In the genomic region with DNA sequence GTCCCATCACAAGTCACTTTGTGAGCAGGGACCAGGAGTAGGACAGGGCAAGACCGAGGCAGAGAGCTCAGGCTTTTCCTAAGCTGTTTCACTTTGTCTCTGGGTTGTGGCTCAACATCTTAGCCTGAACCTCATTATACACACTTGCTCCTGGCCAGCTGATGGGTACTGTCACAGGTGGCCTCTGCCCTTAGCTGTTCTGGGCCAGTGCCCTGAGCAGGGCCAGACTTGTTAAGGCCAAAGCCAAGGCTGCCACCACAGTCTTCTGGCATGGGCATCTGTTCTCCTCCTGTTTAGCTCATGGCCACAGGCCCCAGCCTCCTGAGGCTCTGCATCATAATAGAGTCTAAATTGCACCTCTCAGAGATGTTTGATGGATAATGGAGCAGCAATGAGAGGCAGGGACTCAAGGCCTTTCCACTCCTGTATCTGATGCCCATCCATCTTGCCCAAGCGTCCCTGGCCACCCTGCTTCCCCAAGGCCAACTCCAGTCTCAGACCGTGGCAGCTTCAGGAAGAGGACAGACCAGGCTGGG, we compare ENCODE assay signal across 25 mouse cellular contexts. TPM values are rescaled to one million over a fixed set of nuclear protein-coding genes. Genes with fewer than 3 reads are reported as not detected.
A peak's percentile ranks its signal among the peaks of the same experiment; 100 is the strongest.
DNase-seq lines count a peak whose midpoint lies in the region; ATAC-seq lines count a peak whose summit lies in the region.
"Had no signal": no experiment of that assay in that cellular context is flagged by ENCODE, and none has a peak within 500 bp of the region (broad histone marks: within the 10 kb centered on the region; RNA-seq: fewer than 3 reads in every experiment).

No protein-coding gene starts in this region.

- no peak overlapping the region for H3K4me2 ChIP-seq in midbrain, embryonic 15.5 days
- H3K4me2 ChIP-seq: embryonic facial prominence, embryonic 15.5 days; heart, embryonic 11.5 days; heart, embryonic 15.5 days had no signal

- H3K9ac ChIP-seq in midbrain, embryonic 15.5 days = no peak overlapping the region
- H3K9ac ChIP-seq: embryonic facial prominence, embryonic 15.5 days; heart, embryonic 15.5 days had no signal

- H3K4me3 ChIP-seq in midbrain, embryonic 10.5 days = no peak overlapping the region
- H3K4me3 ChIP-seq in midbrain, embryonic 15.5 days = no peak overlapping the region
- H3K4me3 ChIP-seq: embryonic facial prominence, embryonic 15.5 days; erythroblast, embryonic 14.5 days; heart, adult 2 months; heart, embryonic 15.5 days had no signal

- peak overlapping the region; percentile 47; the same call in 1 of the 2 replicates for H3K27ac ChIP-seq in midbrain, embryonic 10.5 days (replicated peaks)
- no peak overlapping the region for H3K27ac ChIP-seq in midbrain, embryonic 15.5 days
- H3K27ac ChIP-seq: embryonic facial prominence, embryonic 15.5 days; heart, adult 2 months; heart, embryonic 15.5 days; hindbrain, postnatal 0 days had no signal

- peak; percentile 47 to 77 for DNase-seq in adrenal gland, adult (ENCODE audit: inconsistent age in 2 of 2, low spot score in 1 of 2)
- no peak for DNase-seq in adrenal gland, postnatal 25 days
- DNase-seq in gastrocnemius, adult 18-20 months (ENCODE audit: low spot score) = peak; percentile 25
- DNase-seq in gastrocnemius, postnatal 25 days = no peak
- no peak for DNase-seq in midbrain, embryonic 10.5 days (ENCODE audit: low spot score)
- no peak for DNase-seq in lung, adult 18-20 months
- DNase-seq: B cell, adult 2 months; cerebellum, adult 11 months; cerebellum, adult 8-10 months; cerebellum, postnatal 14 days; embryo, embryonic 11 days; heart, adult 2 months; heart, postnatal 14 days; kidney, adult 11 months had no signal

- 83% methylated on average over 3 of the region's 3 CpGs for WGBS in midbrain, embryonic 10.5 days
- WGBS in midbrain, embryonic 15.5 days = 80% methylated on average over 3 of the region's 3 CpGs

- peaks cover 85% of the 10 kb centered on the region for H3K27me3 ChIP-seq in midbrain, embryonic 10.5 days (ENCODE audit: low read depth, poor library complexity, severe bottlenecking)
- peaks cover 22% of the 10 kb centered on the region; the same call in 1 of the 2 replicates for H3K27me3 ChIP-seq in midbrain, embryonic 15.5 days (replicated peaks)

- H3K9me3 ChIP-seq in midbrain, embryonic 10.5 days (replicated peaks) = no peaks in the 10 kb centered on the region
- H3K9me3 ChIP-seq in midbrain, embryonic 15.5 days = no peaks in the 10 kb centered on the region
- H3K9me3 ChIP-seq: embryonic facial prominence, embryonic 15.5 days; G1E; heart, embryonic 15.5 days had no signal

- no peak for ATAC-seq in midbrain, embryonic 15.5 days (replicated peaks)
- ATAC-seq: CD4-positive, CD25-positive, alpha-beta regulatory T cell, adult 4 months; forebrain, embryonic 16.5 days; hindbrain, postnatal 0 days had no signal

- H3K4me1 ChIP-seq in midbrain, embryonic 10.5 days = peaks cover 73% of the 10 kb centered on the region
- H3K4me1 ChIP-seq in midbrain, embryonic 15.5 days = peaks cover 36% of the 10 kb centered on the region

- peaks cover 19% of the 10 kb centered on the region for H3K36me3 ChIP-seq in midbrain, embryonic 10.5 days
- H3K36me3 ChIP-seq in midbrain, embryonic 15.5 days (replicated peaks) = no peaks in the 10 kb centered on the region
- H3K36me3 ChIP-seq: G1E; heart, embryonic 15.5 days had no signal

RNA-seq across cellular contexts. Expression of a gene that starts 5.8 kb away (rescaled TPM):
- total RNA-seq in adrenal gland, postnatal 25 days (2021) = 1.6 and 2.0 TPM in 2 replicates
- total RNA-seq in gastrocnemius, adult 18-20 months (2021) = 1 to 10 TPM; 1.1 to 1.9 TPM
- under 1 TPM; 0.31 to 0.35 TPM for total RNA-seq in gastrocnemius, postnatal 25 days (2021)
- polyA plus RNA-seq in midbrain, embryonic 10.5 days (2016; fragmentation: Nextera tagmentation; extraction: Ambion mirVana) = 6.0 and 7.5 TPM in 2 replicates
- polyA plus RNA-seq in midbrain, embryonic 15.5 days (2015; fragmentation: Nextera tagmentation; extraction: Ambion mirVana) = 12.2 and 12.5 TPM in 2 replicates
- total RNA-seq: common myeloid progenitor, adult 5-6 weeks; hematopoietic stem cell, adult 5-6 weeks had no signal
- polyA plus RNA-seq: erythroblast, embryonic 14.5 days; G1E had no signal

RNA-seq across cellular contexts. Expression of a gene that starts 43.1 kb away (rescaled TPM):
- total RNA-seq in adrenal gland, postnatal 25 days (2021) = 42.7 and 52.1 TPM in 2 replicates
- total RNA-seq in gastrocnemius, adult 18-20 months (2021) = 100 to 1,000 TPM; 276 to 311 TPM
- total RNA-seq in gastrocnemius, postnatal 25 days (2021) = 100 to 1,000 TPM; 227 to 252 TPM
- polyA plus RNA-seq in midbrain, embryonic 10.5 days (2016; fragmentation: Nextera tagmentation; extraction: Ambion mirVana) = 2.2 and 2.9 TPM in 2 replicates
- polyA plus RNA-seq in midbrain, embryonic 15.5 days (2015; fragmentation: Nextera tagmentation; extraction: Ambion mirVana) = 5.6 and 6.0 TPM in 2 replicates
- total RNA-seq: G1E had no signal

RNA-seq across cellular contexts. Expression of a gene that starts 59.9 kb away (rescaled TPM):
- total RNA-seq in adrenal gland, postnatal 25 days (2021) = 158 and 239 TPM in 2 replicates
- 10 to 100 TPM; 89.7 to 98.5 TPM for total RNA-seq in gastrocnemius, adult 18-20 months (2021)
- total RNA-seq in gastrocnemius, postnatal 25 days (2021) = 10 to 100 TPM; 86.5 to 95.6 TPM
- 427 and 470 TPM in 2 replicates for polyA plus RNA-seq in midbrain, embryonic 10.5 days (2016; fragmentation: Nextera tagmentation; extraction: Ambion mirVana)
- 214 and 230 TPM in 2 replicates for polyA plus RNA-seq in midbrain, embryonic 15.5 days (2015; fragmentation: Nextera tagmentation; extraction: Ambion mirVana)

Comparison
In these comparisons a context has a peak if more than half of its experiments do, and no peak if none do; other contexts are left out.
1. DNase-seq: peak in adrenal gland, adult (2 of 2) and gastrocnemius, adult 18-20 months (single experiment); none in adrenal gland, postnatal 25 days (single experiment), gastrocnemius, postnatal 25 days (single experiment), midbrain, embryonic 10.5 days (single experiment) and lung, adult 18-20 months (0 of 2).